Mouse (Mus musculus): ENCODE results near the gene Fstl4. TPM values are rescaled to one million over a fixed set of nuclear protein-coding genes. Genes with fewer than 3 reads are reported as not detected.

Gene Fstl4
- total RNA-seq, 2 experiments from 2014 or later = not detected

- ATAC-seq (replicated peaks; ENCODE audit: low FRiP score, poor library complexity, severe bottlenecking) = no peak
These were observed 123.7 kb downstream of the Fstl4 start for GRCm38 (mm10) chr11:52888150-52888549.

GRCm38 (mm10) chr11:52889527-52889926 is 125.1 kb downstream of the Fstl4 start:
- no peak for ATAC-seq (replicated peaks; ENCODE audit: low FRiP score, poor library complexity, severe bottlenecking)

GRCm38 (mm10) chr11:52890156-52890555 is 125.7 kb downstream of the Fstl4 start:
- no peak for ATAC-seq (replicated peaks; ENCODE audit: low FRiP score, poor library complexity, severe bottlenecking)

GRCm38 (mm10) chr11:52904101-52904500 is 139.7 kb downstream of the Fstl4 start:
- no peak for ATAC-seq (replicated peaks; ENCODE audit: low FRiP score, poor library complexity, severe bottlenecking)

- ATAC-seq (replicated peaks; ENCODE audit: low FRiP score, poor library complexity, severe bottlenecking) = no peak
These were observed 146.4 kb downstream of the Fstl4 start for GRCm38 (mm10) chr11:52910788-52911187.

GRCm38 (mm10) chr11:52914431-52914830 is 150.0 kb downstream of the Fstl4 start:
- no peak for ATAC-seq (replicated peaks; ENCODE audit: low FRiP score, poor library complexity, severe bottlenecking)

GRCm38 (mm10) chr11:52915648-52916047 is 151.2 kb downstream of the Fstl4 start:
- ATAC-seq (replicated peaks; ENCODE audit: low FRiP score, poor library complexity, severe bottlenecking) = no peak

GRCm38 (mm10) chr11:52919231-52919960 is 155.0 kb downstream of the Fstl4 start:
- ATAC-seq (replicated peaks; ENCODE audit: low FRiP score, poor library complexity, severe bottlenecking) = no peak

GRCm38 (mm10) chr11:52924196-52924595 is 159.8 kb downstream of the Fstl4 start:
- no peak for ATAC-seq (replicated peaks; ENCODE audit: low FRiP score, poor library complexity, severe bottlenecking)

GRCm38 (mm10) chr11:52928321-52928720 is 163.9 kb downstream of the Fstl4 start:
- no peak for ATAC-seq (replicated peaks; ENCODE audit: low FRiP score, poor library complexity, severe bottlenecking)

- no peak for ATAC-seq (replicated peaks; ENCODE audit: low FRiP score, poor library complexity, severe bottlenecking)
These were observed 175.1 kb downstream of the Fstl4 start for GRCm38 (mm10) chr11:52939336-52940070.

GRCm38 (mm10) chr11:52942967-52943366 is 178.5 kb downstream of the Fstl4 start:
- no peak for ATAC-seq (replicated peaks; ENCODE audit: low FRiP score, poor library complexity, severe bottlenecking)

- no peak for ATAC-seq (replicated peaks; ENCODE audit: low FRiP score, poor library complexity, severe bottlenecking)
These were observed 190.6 kb downstream of the Fstl4 start for GRCm38 (mm10) chr11:52954995-52955394.

- ATAC-seq (replicated peaks; ENCODE audit: low FRiP score, poor library complexity, severe bottlenecking) = no peak
These were observed 204.4 kb downstream of the Fstl4 start for GRCm38 (mm10) chr11:52968809-52969208.

GRCm38 (mm10) chr11:52970396-52970795 is 206.0 kb downstream of the Fstl4 start:
- ATAC-seq (replicated peaks; ENCODE audit: low FRiP score, poor library complexity, severe bottlenecking) = no peak

GRCm38 (mm10) chr11:52986986-52987385 is 222.6 kb downstream of the Fstl4 start:
- no peak for ATAC-seq (replicated peaks; ENCODE audit: low FRiP score, poor library complexity, severe bottlenecking)

GRCm38 (mm10) chr11:52994688-52995087 is 230.3 kb downstream of the Fstl4 start:
- ATAC-seq (replicated peaks; ENCODE audit: low FRiP score, poor library complexity, severe bottlenecking) = no peak

- no peak for ATAC-seq (replicated peaks; ENCODE audit: low FRiP score, poor library complexity, severe bottlenecking)
These were observed 232.1 kb downstream of the Fstl4 start for GRCm38 (mm10) chr11:52996434-52997093.

GRCm38 (mm10) chr11:52997421-52997820 is 233.0 kb downstream of the Fstl4 start:
- ATAC-seq (replicated peaks; ENCODE audit: low FRiP score, poor library complexity, severe bottlenecking) = no peak

- ATAC-seq (replicated peaks; ENCODE audit: low FRiP score, poor library complexity, severe bottlenecking) = no peak
These were observed 235.8 kb downstream of the Fstl4 start for GRCm38 (mm10) chr11:53000226-53000625.

- ATAC-seq (replicated peaks; ENCODE audit: low FRiP score, poor library complexity, severe bottlenecking) = no peak
These were observed 238.9 kb downstream of the Fstl4 start for GRCm38 (mm10) chr11:53003361-53003760.

Measured in erythroid progenitor cell, adult 5-6 weeks (primary cell).